Mouse (Mus musculus) heart, embryonic 14.5 days (tissue): ENCODE measurements around the gene Bcas3. TPM values are rescaled to one million over a fixed set of nuclear protein-coding genes. Genes with fewer than 3 reads are reported as not detected.
A peak's percentile ranks its signal among the peaks of the same experiment; 100 is the strongest.

Experiments used
- ATAC-seq: fragments of 200-750 bp; cut with Nextera tagmentation; 2 replicates; pipeline ENCODE4 v1.8.0; 2017; ENCODE audit warnings: low read depth, moderate TSS enrichment; ENCODE audit not compliant: insufficient number of reproducible peaks, insufficient read depth, low FRiP score
- H3K27ac ChIP-seq, 2 experiments: fragments of 200-500 bp in 1 of 2; fragments of 300-500 bp in 1 of 2; sonication (generic) in 1 of 2; replicated peaks in 1 of 2; 2 replicates each; pipeline ENCODE4 v1.5.1; 2012 to 2014; ENCODE audit warnings: low read depth in 2 of 2, low read length in 2 of 2, control low read depth in 1 of 2, mild to moderate bottlenecking in 1 of 2, mixed read lengths in 1 of 2; ENCODE audit not compliant: control insufficient read depth in 1 of 2, insufficient read depth in 1 of 2
- H3K27me3 ChIP-seq: fragments of 300-500 bp; sonication (generic); 2 replicates; pipeline ENCODE4 v1.6.1; 2014; ENCODE audit warnings: mild to moderate bottlenecking, low read length, control low read depth; ENCODE audit not compliant: control insufficient read depth, insufficient read depth
- H3K36me3 ChIP-seq: fragments of 300-500 bp; sonication (generic); 2 replicates; pipeline ENCODE4 v1.6.1; 2014; ENCODE audit warnings: mild to moderate bottlenecking, control low read depth, low read length, mixed read lengths; ENCODE audit not compliant: control insufficient read depth, insufficient read depth
- H3K4me1 ChIP-seq, 2 experiments: fragments of 200-500 bp in 1 of 2; fragments of 300-500 bp in 1 of 2; sonication (generic) in 1 of 2; 2 replicates each; pipeline ENCODE4 v1.6.1; 2012 to 2014; ENCODE audit warnings: low read length in 2 of 2, control low read depth in 1 of 2, mixed read lengths in 1 of 2; ENCODE audit not compliant: control insufficient read depth in 2 of 2, insufficient read depth in 2 of 2
- H3K4me2 ChIP-seq: fragments of 300-500 bp; sonication (generic); 2 replicates; pipeline ENCODE4 v1.6.1; 2014; ENCODE audit warnings: mild to moderate bottlenecking, low read length
- H3K4me3 ChIP-seq, 2 experiments: fragments of 200-500 bp in 1 of 2; fragments of 300-500 bp in 1 of 2; sonication (generic) in 1 of 2; 2 replicates each; pipeline ENCODE4 v1.5.1; 2012 to 2014; ENCODE audit warnings: low read length in 2 of 2, mild to moderate bottlenecking in 2 of 2, control low read depth in 1 of 2, low read depth in 1 of 2, moderate library complexity in 1 of 2; ENCODE audit not compliant: control insufficient read depth in 1 of 2, insufficient read depth in 1 of 2
- H3K9ac ChIP-seq: fragments of 300-500 bp; sonication (generic); 2 replicates; pipeline ENCODE4 v1.6.1; 2014; ENCODE audit warnings: mild to moderate bottlenecking, low read length
- H3K9me3 ChIP-seq: fragments of 300-500 bp; sonication (generic); 2 replicates; pipeline ENCODE4 v1.6.1; 2016; ENCODE audit warnings: low read length, control low read depth; ENCODE audit not compliant: control insufficient read depth
- WGBS: fragments of 180-500 bp; shearing (Covaris S2); extraction: QIAGEN DNeasy Blood & Tissue Kit; methylation state at CpG from one replicate; pipeline ENCODE4 v1.1.7; 2014; 5-methylcytosine and 5-hydroxymethylcytosine counted together
- polyA plus RNA-seq: library from polyadenylated mRNA; unstranded; fragments of >200 nt; fragmentation: Nextera tagmentation; extraction: Ambion mirVana; gene quantifications from 2 replicates; pipeline ENCODE4 v1.2.1, GENCODE M21; 2014

Gene Bcas3
- polyA plus RNA-seq, 1 experiment from 2014 or later = 22.5 TPM

DNA sequence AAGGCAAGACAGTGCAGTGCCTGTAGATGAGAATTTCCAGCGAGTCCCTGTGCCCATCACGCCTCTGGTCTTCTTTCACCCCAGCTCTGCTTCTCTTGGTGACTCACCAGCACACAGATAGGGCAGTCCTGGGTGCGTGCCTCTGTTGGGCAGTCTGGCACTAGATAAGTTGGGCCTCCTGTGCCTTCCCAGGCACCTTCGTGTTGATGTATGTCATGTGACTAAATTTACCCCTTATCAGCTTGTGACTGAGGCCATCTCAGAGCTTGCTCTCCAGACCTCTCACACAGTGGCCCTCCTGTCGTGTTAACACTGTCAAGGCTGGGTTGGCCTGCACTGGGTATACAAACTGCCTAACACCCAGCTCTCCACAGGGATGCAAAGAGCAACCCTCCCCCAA lies 451.1 kb downstream of the Bcas3 start:
- WGBS = 21% methylated on average over 5 of the region's 5 CpGs
- Histone ChIP-seq H3K9ac (no peak overlapping the region), H3K9me3 (no peaks in the 10 kb centered on the region), H3K36me3 (no peaks in the 10 kb centered on the region), H3K4me2 (no peak overlapping the region), H3K27me3 (peaks cover 31% of the 10 kb centered on the region), H3K27ac (no peak overlapping the region), H3K4me1 (peaks cover 31 to 45% of the 10 kb centered on the region in 2 experiments), H3K4me3 (no peak overlapping the region)
- peak; percentile 55; the same call in 1 of the 2 replicates for ATAC-seq

GRCm38 (mm10) chr11:85805779-85806178 lies 452.8 kb downstream of the Bcas3 start:
- H3K9ac ChIP-seq = no peak overlapping the region
- H3K36me3 ChIP-seq = no peaks in the 10 kb centered on the region
- H3K4me2 ChIP-seq = no peak overlapping the region
- H3K9me3 ChIP-seq = no peaks in the 10 kb centered on the region
- no peak for ATAC-seq
- H3K4me3 ChIP-seq = no peak overlapping the region
- H3K27me3 ChIP-seq = peaks cover 26% of the 10 kb centered on the region
- H3K4me1 ChIP-seq = peaks cover 21 to 29% of the 10 kb centered on the region in 2 experiments
- H3K27ac ChIP-seq = no peak overlapping the region
- WGBS = 58% methylated on average over 1 of the region's 1 CpGs

- Histone ChIP-seq H3K4me2 (no peak overlapping the region), H3K9me3 (no peaks in the 10 kb centered on the region), H3K9ac (no peak overlapping the region), H3K27me3 (peaks cover 23% of the 10 kb centered on the region), H3K36me3 (no peaks in the 10 kb centered on the region), H3K4me1 (peaks cover 11 to 20% of the 10 kb centered on the region in 2 experiments), H3K4me3 (no peak overlapping the region), H3K27ac (no peak overlapping the region)
- ATAC-seq = no peak
- whole genome bisulfite sequencing = 81% methylated on average over 11 of the region's 11 CpGs
These were observed 454.4 kb downstream of the Bcas3 start for GRCm38 (mm10) chr11:85807353-85807752.

GRCm38 (mm10) chr11:85811229-85811628 lies 458.3 kb downstream of the Bcas3 start:
- no peak for ATAC-seq
- H3K4me2 ChIP-seq = no peak overlapping the region
- no peak overlapping the region for H3K4me3 ChIP-seq
- no peaks in the 10 kb centered on the region for H3K36me3 ChIP-seq
- peaks cover 11 to 25% of the 10 kb centered on the region in 2 experiments for H3K4me1 ChIP-seq
- no peak overlapping the region for H3K27ac ChIP-seq
- H3K9ac ChIP-seq = no peak overlapping the region
- WGBS = 48% methylated on average over 4 of the region's 4 CpGs
- no peaks in the 10 kb centered on the region for H3K9me3 ChIP-seq
- H3K27me3 ChIP-seq = peaks cover 27% of the 10 kb centered on the region

DNA sequence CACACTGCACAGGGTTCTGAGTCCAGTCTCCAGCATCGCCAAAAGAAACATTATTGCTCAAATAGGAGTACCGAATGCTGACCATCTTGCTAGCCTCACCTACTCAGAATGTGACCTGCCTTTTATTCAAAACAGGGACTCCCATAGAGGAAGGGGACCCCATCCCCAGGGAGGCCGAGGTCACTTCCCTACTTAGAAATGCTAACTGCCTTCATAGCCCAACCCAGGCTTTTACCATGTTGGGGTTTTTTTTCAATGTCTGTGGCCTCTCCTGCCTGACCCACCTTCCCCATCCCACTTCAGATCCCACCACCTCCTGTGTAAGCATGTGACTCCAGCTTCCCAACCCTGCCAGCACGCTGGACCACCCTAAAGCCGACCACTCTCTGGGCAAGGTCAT lies 458.7 kb downstream of the Bcas3 start:
- no peaks in the 10 kb centered on the region for H3K9me3 ChIP-seq
- WGBS = 89% methylated on average over 5 of the region's 5 CpGs
- no peak overlapping the region for H3K4me3 ChIP-seq
- no peak overlapping the region for H3K9ac ChIP-seq
- peaks cover 11 to 25% of the 10 kb centered on the region in 2 experiments for H3K4me1 ChIP-seq
- no peak overlapping the region for H3K4me2 ChIP-seq
- ATAC-seq = no peak
- H3K36me3 ChIP-seq = no peaks in the 10 kb centered on the region
- H3K27ac ChIP-seq = no peak overlapping the region
- peaks cover 29% of the 10 kb centered on the region for H3K27me3 ChIP-seq

DNA sequence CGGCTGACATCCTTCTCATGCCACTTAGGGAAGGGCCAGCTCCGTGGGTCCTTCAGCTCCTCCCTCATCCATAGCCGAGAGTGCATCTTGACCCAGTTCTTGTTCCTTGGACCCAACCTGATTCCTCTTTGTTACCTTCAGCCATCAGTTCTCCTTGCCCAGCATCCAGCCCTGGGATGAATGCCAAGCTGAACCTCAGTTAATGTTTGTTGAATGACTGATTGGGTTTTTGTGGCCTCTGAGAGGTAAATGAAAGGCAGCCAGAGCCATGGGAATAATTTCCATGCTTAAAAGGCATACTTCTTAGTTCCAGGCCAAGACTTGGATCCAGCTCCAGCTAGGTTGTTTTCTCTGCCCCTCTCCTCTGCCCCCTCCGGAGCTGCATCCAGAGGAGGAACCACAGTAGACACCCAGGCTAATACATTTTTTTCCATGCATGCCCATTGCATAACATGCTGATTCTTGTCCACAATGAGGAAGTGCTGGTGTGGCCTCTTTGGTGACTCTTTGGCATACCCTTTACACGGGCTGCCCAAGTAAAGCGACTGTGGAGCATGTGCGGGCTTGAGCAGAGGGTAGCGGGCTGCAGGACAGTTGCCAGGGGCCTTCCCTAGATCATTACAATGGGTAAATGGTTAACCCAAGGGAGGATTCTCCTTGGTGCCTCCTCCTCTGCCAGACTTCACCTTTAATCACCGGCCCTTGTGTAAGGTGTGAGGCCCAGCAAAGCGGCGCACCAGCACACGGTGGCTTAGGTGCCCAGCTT lies 459.4 kb downstream of the Bcas3 start:
- no peaks in the 10 kb centered on the region for H3K36me3 ChIP-seq
- H3K27me3 ChIP-seq = peaks cover 29% of the 10 kb centered on the region
- no peak overlapping the region for H3K9ac ChIP-seq
- no peak overlapping the region for H3K4me3 ChIP-seq
- no peak for ATAC-seq
- H3K27ac ChIP-seq = no peak overlapping the region
- H3K4me1 ChIP-seq = peaks cover 11 to 25% of the 10 kb centered on the region in 2 experiments
- H3K9me3 ChIP-seq = no peaks in the 10 kb centered on the region
- H3K4me2 ChIP-seq = no peak overlapping the region
- 95% methylated on average over 12 of the region's 12 CpGs for WGBS

GRCm38 (mm10) chr11:85814678-85815077 lies 461.7 kb downstream of the Bcas3 start:
- no peaks in the 10 kb centered on the region for H3K36me3 ChIP-seq
- H3K27me3 ChIP-seq = peaks cover 29% of the 10 kb centered on the region
- H3K4me3 ChIP-seq = no peak overlapping the region
- no peaks in the 10 kb centered on the region for H3K9me3 ChIP-seq
- ATAC-seq = no peak
- peak overlapping the region in 1 of 2 experiments; percentile 25; a peak in 1 of 4 replicates for H3K27ac ChIP-seq
- no peak overlapping the region for H3K9ac ChIP-seq
- peaks cover 26 to 41% of the 10 kb centered on the region in 2 experiments for H3K4me1 ChIP-seq
- H3K4me2 ChIP-seq = peak overlapping the region; percentile 14
- 32% methylated on average over 4 of the region's 4 CpGs for WGBS

- Histone ChIP-seq H3K27ac (no peak overlapping the region), H3K9me3 (no peaks in the 10 kb centered on the region), H3K27me3 (peaks cover 33% of the 10 kb centered on the region), H3K4me2 (no peak overlapping the region), H3K9ac (no peak overlapping the region), H3K4me3 (no peak overlapping the region), H3K4me1 (peaks cover 27 to 42% of the 10 kb centered on the region in 2 experiments), H3K36me3 (no peaks in the 10 kb centered on the region)
- no peak for ATAC-seq
- 84% methylated on average over 5 of the region's 5 CpGs for WGBS
These were observed 463.5 kb downstream of the Bcas3 start for GRCm38 (mm10) chr11:85816471-85816870.
